Mouse (Mus musculus): ENCODE data around the gene Rtp4. TPM values are rescaled to one million over a fixed set of nuclear protein-coding genes. Genes with fewer than 3 reads are reported as not detected.
A peak's percentile ranks its signal among the peaks of the same experiment; 100 is the strongest.

Rtp4 gene
- polyA plus RNA-seq, 1 experiment from 2014 or later = 8.4 TPM

DNA sequence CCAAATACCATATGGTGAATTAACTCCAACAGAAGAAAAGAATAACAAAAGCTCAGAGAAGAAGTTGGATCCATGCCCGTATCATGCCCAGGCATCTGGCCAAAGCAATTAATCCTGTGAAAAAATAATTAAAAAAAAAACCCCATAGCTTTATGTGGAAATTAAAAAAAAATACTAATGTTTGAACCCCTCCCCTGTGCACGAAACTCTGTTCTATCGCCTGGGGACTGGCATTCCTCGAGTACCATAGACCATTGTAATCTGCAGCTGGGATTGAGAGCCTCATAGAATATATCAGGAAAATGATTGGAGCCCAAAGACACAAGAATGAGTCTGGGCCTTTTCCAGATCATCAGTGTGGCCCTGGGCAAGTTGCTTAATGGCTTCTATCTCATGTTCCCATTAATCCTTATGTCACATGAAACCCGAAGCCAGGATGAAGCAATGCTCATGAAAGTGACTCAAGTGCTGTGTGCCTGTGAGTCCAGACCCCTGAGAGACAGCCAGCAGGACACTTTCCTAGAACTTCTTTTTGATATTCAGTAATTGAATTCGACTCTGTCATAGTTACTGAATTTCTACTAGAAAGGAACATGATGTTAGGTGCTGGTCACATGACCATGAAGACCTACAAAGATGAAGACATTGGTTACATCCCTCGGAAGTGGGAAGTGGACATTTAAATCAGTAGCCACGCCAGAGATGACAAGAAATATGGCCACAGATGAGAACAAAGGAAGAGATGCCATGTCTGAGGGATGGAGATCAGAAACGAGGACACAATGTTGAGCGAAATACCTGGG lies 1.3 kb upstream of the Rtp4 start:
- Histone ChIP-seq H3K9me3 (ENCODE audit: control insufficient read depth, low read length) (no peaks in the 10 kb centered on the region), H3K4me2 (ENCODE audit: low read depth, low read length) (peak overlapping the region; percentile 58; the same call in 1 of the 2 replicates), H3K9ac (ENCODE audit: low read depth, low read length) (no peak overlapping the region), H3K27me3 (replicated peaks; ENCODE audit: control insufficient read depth, insufficient read depth, low read length) (no peaks in the 10 kb centered on the region; the same call in 1 of the 2 replicates), H3K27ac (replicated peaks; ENCODE audit: low read depth, low read length) (no peak overlapping the region; the same call in 1 of the 2 replicates), H3K4me1 (ENCODE audit: control insufficient read depth, insufficient read depth, low read length) (peaks cover 67% of the 10 kb centered on the region), H3K4me3 (ENCODE audit: low read depth, low read length) (no peak overlapping the region), H3K36me3 (ENCODE audit: control insufficient read depth, insufficient read depth, low read length) (no peaks in the 10 kb centered on the region)
- ATAC-seq (ENCODE audit: low read depth) (peak; percentile 47), DNase-seq (ENCODE audit: low spot score) (peak; percentile 56)
- 62% methylated on average over 10 of the region's 10 CpGs for WGBS

DNA sequence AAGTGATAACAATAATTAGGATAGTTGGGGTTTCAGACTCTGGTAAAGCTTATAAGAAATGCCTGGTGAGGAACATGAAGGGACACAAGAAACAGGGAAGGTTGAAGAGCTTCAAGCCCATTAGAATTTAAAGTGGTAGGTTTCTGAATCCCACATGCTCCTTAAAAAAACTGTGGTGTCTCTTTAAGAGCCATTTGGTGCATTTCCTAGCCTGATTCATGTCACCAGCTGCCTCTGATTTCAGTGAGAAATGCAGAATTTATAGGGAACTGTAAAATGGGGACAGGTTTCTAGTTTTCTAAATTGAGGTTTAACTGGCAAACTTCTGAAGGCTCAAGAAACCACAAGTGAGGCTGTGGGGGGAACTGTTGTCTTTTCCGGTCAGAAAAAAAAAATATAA lies 320 bp upstream of the Rtp4 start:
- ATAC-seq (ENCODE audit: low read depth) = no peak
- peak overlapping the region; percentile 34 for H3K4me3 ChIP-seq (ENCODE audit: low read depth, low read length)
- H3K27me3 ChIP-seq (replicated peaks; ENCODE audit: control insufficient read depth, insufficient read depth, low read length) = no peaks in the 10 kb centered on the region; the same call in 1 of the 2 replicates
- peak overlapping the region; percentile 58; the same call in 1 of the 2 replicates for H3K9ac ChIP-seq (ENCODE audit: low read depth, low read length)
- WGBS = 3% methylated on average over 1 of the region's 1 CpGs
- no peak for DNase-seq (ENCODE audit: low spot score)
- H3K4me2 ChIP-seq (ENCODE audit: low read depth, low read length) = peak overlapping the region; percentile 58
- H3K9me3 ChIP-seq (ENCODE audit: control insufficient read depth, low read length) = no peaks in the 10 kb centered on the region
- H3K4me1 ChIP-seq (ENCODE audit: control insufficient read depth, insufficient read depth, low read length) = peaks cover 67% of the 10 kb centered on the region
- peak overlapping the region; percentile 40 for H3K27ac ChIP-seq (replicated peaks; ENCODE audit: low read depth, low read length)
- H3K36me3 ChIP-seq (ENCODE audit: control insufficient read depth, insufficient read depth, low read length) = no peaks in the 10 kb centered on the region

DNA sequence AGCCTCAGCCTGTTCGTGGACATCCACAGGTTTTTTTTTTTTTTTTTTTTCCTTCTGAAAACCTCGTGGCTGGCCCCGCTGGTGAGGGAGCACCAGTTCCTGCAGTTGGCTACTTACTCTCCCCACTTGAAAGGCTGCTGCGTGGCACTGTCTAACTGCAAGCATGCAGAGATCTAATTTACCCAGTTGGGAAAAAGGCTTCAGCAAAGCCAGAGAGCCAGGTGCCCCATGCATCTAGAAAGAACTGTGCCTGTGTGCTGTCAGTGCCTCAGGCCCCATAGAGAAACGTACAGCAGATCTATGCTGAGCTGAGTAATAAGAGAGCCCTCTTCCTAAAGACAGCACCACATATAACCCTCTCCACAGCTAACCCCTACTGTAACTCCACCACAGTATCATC lies 1.0 kb downstream of the Rtp4 start:
- no peak overlapping the region for H3K4me3 ChIP-seq (ENCODE audit: low read depth, low read length)
- no peaks in the 10 kb centered on the region for H3K36me3 ChIP-seq (ENCODE audit: control insufficient read depth, insufficient read depth, low read length)
- no peak overlapping the region for H3K27ac ChIP-seq (replicated peaks; ENCODE audit: low read depth, low read length)
- peaks cover 10% of the 10 kb centered on the region; the same call in 1 of the 2 replicates for H3K9me3 ChIP-seq (ENCODE audit: control insufficient read depth, low read length)
- no peaks in the 10 kb centered on the region; the same call in 1 of the 2 replicates for H3K27me3 ChIP-seq (replicated peaks; ENCODE audit: control insufficient read depth, insufficient read depth, low read length)
- ATAC-seq (ENCODE audit: low read depth) (no peak), DNase-seq (ENCODE audit: low spot score) (no peak)
- H3K9ac ChIP-seq (ENCODE audit: low read depth, low read length) = peak overlapping the region; percentile 58; the same call in 1 of the 2 replicates
- H3K4me2 ChIP-seq (ENCODE audit: low read depth, low read length) = peak overlapping the region; percentile 58
- H3K4me1 ChIP-seq (ENCODE audit: control insufficient read depth, insufficient read depth, low read length) = peaks cover 67% of the 10 kb centered on the region
- WGBS = 17% methylated on average over 5 of the region's 5 CpGs

DNA sequence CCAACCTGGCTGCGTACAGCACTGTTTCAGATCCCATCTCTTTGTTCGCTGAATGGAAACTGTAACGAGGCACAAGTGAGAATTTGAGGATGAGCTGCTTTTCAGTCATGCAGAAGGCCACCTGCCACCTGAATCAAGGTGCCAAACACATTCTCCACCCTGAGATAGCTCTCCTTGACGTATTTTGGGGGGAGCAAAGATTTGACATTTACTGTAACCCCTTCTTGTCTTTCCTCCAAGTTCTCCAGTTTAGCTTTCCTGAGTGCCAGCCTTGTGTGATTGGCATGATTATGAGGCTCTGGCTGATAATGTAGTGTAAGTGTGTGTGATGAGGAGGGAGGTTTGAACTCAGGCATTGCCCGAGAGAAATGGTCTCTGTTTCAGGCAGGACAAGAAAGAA lies 2.0 kb downstream of the Rtp4 start:
- no peak for DNase-seq (ENCODE audit: low spot score)
- 75% methylated on average over 5 of the region's 5 CpGs for WGBS
- Histone ChIP-seq H3K9me3 (ENCODE audit: control insufficient read depth, low read length) (peaks cover 10% of the 10 kb centered on the region; the same call in 1 of the 2 replicates), H3K27ac (replicated peaks; ENCODE audit: low read depth, low read length) (no peak overlapping the region), H3K4me3 (ENCODE audit: low read depth, low read length) (no peak overlapping the region), H3K4me1 (ENCODE audit: control insufficient read depth, insufficient read depth, low read length) (peaks cover 58% of the 10 kb centered on the region), H3K9ac (ENCODE audit: low read depth, low read length) (no peak overlapping the region), H3K36me3 (ENCODE audit: control insufficient read depth, insufficient read depth, low read length) (no peaks in the 10 kb centered on the region), H3K4me2 (ENCODE audit: low read depth, low read length) (no peak overlapping the region), H3K27me3 (replicated peaks; ENCODE audit: control insufficient read depth, insufficient read depth, low read length) (no peaks in the 10 kb centered on the region; the same call in 1 of the 2 replicates)
- ATAC-seq (ENCODE audit: low read depth) = no peak

GRCm38 (mm10) chr16:23529186-23529585 lies 9.1 kb downstream of the Rtp4 start:
- H3K36me3 ChIP-seq (ENCODE audit: control insufficient read depth, insufficient read depth, low read length) = no peaks in the 10 kb centered on the region
- H3K4me1 ChIP-seq (ENCODE audit: control insufficient read depth, insufficient read depth, low read length) = no peaks in the 10 kb centered on the region
- H3K4me3 ChIP-seq (ENCODE audit: low read depth, low read length) = no peak overlapping the region
- peaks cover 13% of the 10 kb centered on the region; the same call in 1 of the 2 replicates for H3K9me3 ChIP-seq (ENCODE audit: control insufficient read depth, low read length)
- DNase-seq (ENCODE audit: low spot score) = peak; percentile 71
- no peaks in the 10 kb centered on the region for H3K27me3 ChIP-seq (replicated peaks; ENCODE audit: control insufficient read depth, insufficient read depth, low read length)
- no peak overlapping the region for H3K9ac ChIP-seq (ENCODE audit: low read depth, low read length)
- 49% methylated on average over 4 of the region's 4 CpGs for WGBS
- ATAC-seq (ENCODE audit: low read depth) = no peak
- H3K4me2 ChIP-seq (ENCODE audit: low read depth, low read length) = no peak overlapping the region
- no peak overlapping the region for H3K27ac ChIP-seq (replicated peaks; ENCODE audit: low read depth, low read length)

GRCm38 (mm10) chr16:23533707-23534106 lies 13.6 kb downstream of the Rtp4 start:
- no peak for ATAC-seq (ENCODE audit: low read depth)
- no peak overlapping the region for H3K27ac ChIP-seq (replicated peaks; ENCODE audit: low read depth, low read length)
- H3K9me3 ChIP-seq (ENCODE audit: control insufficient read depth, low read length) = 0 out of 2 replicates have a peak, but pooled peaks cover 2% of the 10 kb centered on the region
- no peaks in the 10 kb centered on the region for H3K27me3 ChIP-seq (replicated peaks; ENCODE audit: control insufficient read depth, insufficient read depth, low read length)
- H3K36me3 ChIP-seq (ENCODE audit: control insufficient read depth, insufficient read depth, low read length) = no peaks in the 10 kb centered on the region
- H3K9ac ChIP-seq (ENCODE audit: low read depth, low read length) = no peak overlapping the region
- no peak overlapping the region for H3K4me2 ChIP-seq (ENCODE audit: low read depth, low read length)
- DNase-seq (ENCODE audit: low spot score) = no peak
- 74% methylated on average over 3 of the region's 3 CpGs for WGBS
- H3K4me1 ChIP-seq (ENCODE audit: control insufficient read depth, insufficient read depth, low read length) = no peaks in the 10 kb centered on the region
- H3K4me3 ChIP-seq (ENCODE audit: low read depth, low read length) = no peak overlapping the region

DNA sequence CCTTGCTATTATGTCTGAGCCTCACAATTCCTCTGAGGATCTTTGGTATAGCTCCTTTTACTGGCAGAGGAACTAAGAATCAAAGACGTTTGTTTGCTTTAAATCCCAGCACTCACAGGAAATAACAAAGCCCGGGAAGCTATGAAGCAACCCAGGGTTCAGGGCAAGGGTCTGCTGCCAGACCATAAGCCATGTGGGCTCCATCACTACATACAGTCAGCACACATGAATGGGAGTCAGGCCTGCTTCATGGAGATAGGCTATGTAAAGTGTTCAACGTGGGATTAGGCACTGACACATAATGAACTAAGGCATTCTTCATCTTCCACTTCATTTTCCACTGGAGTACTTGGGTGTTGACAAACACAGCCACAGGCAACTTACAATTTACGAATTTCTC lies 21.0 kb downstream of the Rtp4 start:
- DNase-seq (ENCODE audit: low spot score) (no peak), ATAC-seq (ENCODE audit: low read depth) (no peak)
- Histone ChIP-seq H3K4me1 (ENCODE audit: control insufficient read depth, insufficient read depth, low read length) (no peaks in the 10 kb centered on the region), H3K9ac (ENCODE audit: low read depth, low read length) (no peak overlapping the region), H3K9me3 (ENCODE audit: control insufficient read depth, low read length) (no peaks in the 10 kb centered on the region), H3K4me3 (ENCODE audit: low read depth, low read length) (no peak overlapping the region), H3K27me3 (replicated peaks; ENCODE audit: control insufficient read depth, insufficient read depth, low read length) (no peaks in the 10 kb centered on the region), H3K27ac (replicated peaks; ENCODE audit: low read depth, low read length) (no peak overlapping the region), H3K4me2 (ENCODE audit: low read depth, low read length) (no peak overlapping the region), H3K36me3 (ENCODE audit: control insufficient read depth, insufficient read depth, low read length) (no peaks in the 10 kb centered on the region)
- 55% methylated on average over 4 of the region's 4 CpGs for WGBS

DNA sequence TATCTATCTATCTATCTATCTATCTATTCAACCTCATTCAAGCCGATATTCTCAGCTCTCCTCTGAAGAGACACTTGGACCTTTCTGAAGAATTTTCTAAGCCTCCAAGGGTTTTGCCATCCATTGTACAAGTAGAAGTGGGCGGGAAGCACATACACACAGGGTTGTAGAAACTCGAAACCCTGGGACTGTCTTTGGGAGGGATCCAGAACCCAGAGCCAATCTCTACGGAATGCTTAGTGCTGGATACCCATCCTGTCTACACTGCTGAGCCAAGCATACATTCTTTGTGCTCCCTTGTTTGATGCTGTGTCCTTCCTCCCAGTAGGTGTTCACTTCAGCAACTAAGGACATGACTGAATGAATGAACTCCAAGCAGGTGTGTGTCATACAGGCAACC lies 22.8 kb downstream of the Rtp4 start:
- Histone ChIP-seq H3K36me3 (ENCODE audit: control insufficient read depth, insufficient read depth, low read length) (no peaks in the 10 kb centered on the region), H3K9ac (ENCODE audit: low read depth, low read length) (no peak overlapping the region), H3K27me3 (replicated peaks; ENCODE audit: control insufficient read depth, insufficient read depth, low read length) (no peaks in the 10 kb centered on the region), H3K4me2 (ENCODE audit: low read depth, low read length) (no peak overlapping the region), H3K27ac (replicated peaks; ENCODE audit: low read depth, low read length) (no peak overlapping the region), H3K9me3 (ENCODE audit: control insufficient read depth, low read length) (no peaks in the 10 kb centered on the region), H3K4me3 (ENCODE audit: low read depth, low read length) (no peak overlapping the region), H3K4me1 (ENCODE audit: control insufficient read depth, insufficient read depth, low read length) (no peaks in the 10 kb centered on the region)
- 62% methylated on average over 4 of the region's 4 CpGs for WGBS
- ATAC-seq (ENCODE audit: low read depth) (no peak), DNase-seq (ENCODE audit: low spot score) (no peak)

DNA sequence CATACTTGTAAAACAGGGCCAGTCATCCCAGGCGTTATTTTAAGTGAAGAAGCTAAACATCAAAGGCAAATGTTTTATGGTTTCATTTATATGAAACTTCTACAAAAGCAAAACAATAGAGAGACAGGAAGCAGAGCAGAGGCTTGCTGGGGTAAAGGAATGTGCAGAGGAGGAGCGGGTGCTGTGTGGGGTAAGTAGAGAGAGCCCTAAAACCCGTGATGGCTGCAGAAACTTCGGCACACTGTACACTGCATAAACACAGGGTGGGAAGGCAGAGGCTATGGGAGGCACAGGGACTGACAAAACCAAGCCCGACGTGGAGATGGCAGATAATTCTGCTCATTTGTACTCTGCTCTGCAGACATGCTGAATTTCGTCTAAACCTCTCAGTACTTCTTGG lies 24.3 kb downstream of the Rtp4 start:
- H3K4me1 ChIP-seq (ENCODE audit: control insufficient read depth, insufficient read depth, low read length) = no peaks in the 10 kb centered on the region

More for the DNA sequence above, 24.3 kb downstream of the Rtp4 start:
- ATAC-seq (ENCODE audit: low read depth) = no peak
- Histone ChIP-seq H3K4me2 (ENCODE audit: low read depth, low read length) (no peak overlapping the region), H3K36me3 (ENCODE audit: control insufficient read depth, insufficient read depth, low read length) (no peaks in the 10 kb centered on the region), H3K27me3 (replicated peaks; ENCODE audit: control insufficient read depth, insufficient read depth, low read length) (no peaks in the 10 kb centered on the region), H3K27ac (replicated peaks; ENCODE audit: low read depth, low read length) (no peak overlapping the region), H3K4me3 (ENCODE audit: low read depth, low read length) (no peak overlapping the region), H3K9ac (ENCODE audit: low read depth, low read length) (no peak overlapping the region), H3K9me3 (ENCODE audit: control insufficient read depth, low read length) (no peaks in the 10 kb centered on the region)
- no peak for DNase-seq (ENCODE audit: low spot score)
- 56% methylated on average over 7 of the region's 7 CpGs for WGBS
